Mouse (Mus musculus) neural tube, embryonic 10.5 days (tissue): ENCODE measurements around the gene Tgfbr2.

ENCODE experiments used
- DNase-seq: peaks from one replicate; pipeline ENCODE4 v3.0.0-alpha.2; 2017; ENCODE audit warnings: low spot score; ENCODE audit errors: extremely low spot score

Tgfbr2 gene

GRCm38 (mm10) chr9:116118332-116118872 is 56.8 kb downstream of the Tgfbr2 start:
- no peak for DNase-seq

- no peak for DNase-seq
Observed at GRCm38 (mm10) chr9:116115875-116116274, 59.3 kb downstream of the Tgfbr2 start.

- DNase-seq = no peak
Observed at GRCm38 (mm10) chr9:116114339-116114738, 60.8 kb downstream of the Tgfbr2 start.

- no peak for DNase-seq
Observed at GRCm38 (mm10) chr9:116111149-116111970, 63.8 kb downstream of the Tgfbr2 start.

- no peak for DNase-seq
Observed at GRCm38 (mm10) chr9:116108729-116109128, 66.4 kb downstream of the Tgfbr2 start.

GRCm38 (mm10) chr9:116104770-116105169 is 70.4 kb downstream of the Tgfbr2 start:
- no peak for DNase-seq

GRCm38 (mm10) chr9:116101842-116102241 is 73.3 kb downstream of the Tgfbr2 start:
- DNase-seq = no peak

GRCm38 (mm10) chr9:116100015-116100414 is 75.1 kb downstream of the Tgfbr2 start:
- no peak for DNase-seq

GRCm38 (mm10) chr9:116099596-116099993 is 75.6 kb downstream of the Tgfbr2 start:
- DNase-seq = peak; percentile 28

GRCm38 (mm10) chr9:116098724-116099595 is 76.2 kb downstream of the Tgfbr2 start:
- DNase-seq = peak; percentile 53

- no peak for DNase-seq
Observed at GRCm38 (mm10) chr9:116091921-116092320, 83.2 kb downstream of the Tgfbr2 start.

- no peak for DNase-seq
Observed at GRCm38 (mm10) chr9:116091101-116091841, 83.9 kb downstream of the Tgfbr2 start.

GRCm38 (mm10) chr9:116090296-116090695 is 84.9 kb downstream of the Tgfbr2 start:
- no peak for DNase-seq

GRCm38 (mm10) chr9:116088912-116089311 is 86.2 kb downstream of the Tgfbr2 start:
- DNase-seq = no peak

- peak; percentile 69 for DNase-seq
Observed at GRCm38 (mm10) chr9:116087880-116088279, 87.3 kb downstream of the Tgfbr2 start.

- no peak for DNase-seq
Observed at GRCm38 (mm10) chr9:116087263-116087662, 87.9 kb downstream of the Tgfbr2 start.

GRCm38 (mm10) chr9:116085999-116086398 is 89.2 kb downstream of the Tgfbr2 start:
- DNase-seq = no peak

GRCm38 (mm10) chr9:116084324-116084931 is 90.7 kb downstream of the Tgfbr2 start:
- no peak for DNase-seq

GRCm38 (mm10) chr9:116083726-116084323 is 91.3 kb downstream of the Tgfbr2 start:
- DNase-seq = no peak

- DNase-seq = no peak
Observed at GRCm38 (mm10) chr9:116083300-116083699, 91.9 kb downstream of the Tgfbr2 start.
